In genomic region chr17:78465071-78465470, GRCm38 (mm10) we compare ENCODE assay signal across 16 mouse cellular contexts. TPM values are rescaled to one million over a fixed set of nuclear protein-coding genes. Genes with fewer than 3 reads are reported as not detected.
"Had no signal": no experiment of that assay in that cellular context is flagged by ENCODE, and none has a peak within 500 bp of the region (broad histone marks: within the 10 kb centered on the region; RNA-seq: fewer than 3 reads in every experiment).

No protein-coding gene starts in this region.

- H3K4me2 ChIP-seq: lung, embryonic 14.5 days; midbrain, embryonic 12.5 days; neural tube, embryonic 12.5 days; stomach, embryonic 15.5 days had no signal

- H3K36me3 ChIP-seq: midbrain, embryonic 10.5 days; midbrain, embryonic 12.5 days; neural tube, embryonic 12.5 days; stomach, embryonic 15.5 days had no signal

- H3K9ac ChIP-seq: liver, embryonic 14.5 days; lung, embryonic 14.5 days; midbrain, embryonic 12.5 days; neural tube, embryonic 12.5 days; stomach, embryonic 15.5 days had no signal

- H3K27ac ChIP-seq: liver, embryonic 14.5 days; midbrain, embryonic 10.5 days; midbrain, embryonic 12.5 days; neural tube, embryonic 12.5 days; stomach, embryonic 15.5 days; stomach, postnatal 0 days had no signal

- H3K4me1 ChIP-seq: midbrain, embryonic 10.5 days; midbrain, embryonic 12.5 days; neural tube, embryonic 12.5 days; stomach, embryonic 15.5 days had no signal

- H3K9me3 ChIP-seq: midbrain, embryonic 10.5 days; neural tube, embryonic 12.5 days; stomach, embryonic 15.5 days had no signal

- H3K27me3 ChIP-seq: midbrain, embryonic 12.5 days; neural tube, embryonic 12.5 days; stomach, embryonic 15.5 days had no signal

- DNase-seq: lung, adult 18-20 months; lung, postnatal 4 days; right cerebral cortex, postnatal 14 days; thymus, adult 2 months; thymus, postnatal 25 days; thymus, postnatal 4 days had no signal

- H3K4me3 ChIP-seq: midbrain, embryonic 10.5 days; midbrain, embryonic 12.5 days; neural tube, embryonic 12.5 days; stomach, embryonic 15.5 days had no signal

- ATAC-seq: midbrain, embryonic 16.5 days had no signal

RNA-seq across cellular contexts. Expression of gene Vit, which starts 42.8 kb away (rescaled TPM):
- total RNA-seq: megakaryocyte, adult 5-6 weeks; neutrophil, adult 5-6 weeks had no signal
- polyA plus RNA-seq: lung, embryonic 14.5 days had no signal
